Mouse (Mus musculus) spleen, postnatal 36 days (tissue): ENCODE results near the gene Tk1.
"Not testable (repeated sequence)": the region's sequence is repeated elsewhere in the genome, so short reads cannot be mapped to it uniquely, and the experiment has no call there.

Experiments used
- DNase-seq, 2 experiments: peaks; one replicate each; pipeline ENCODE4 v3.0.0; 2022; ENCODE audit warnings: low spot score in 2 of 2, mixed read lengths in 1 of 2

Gene Tk1

DNA sequence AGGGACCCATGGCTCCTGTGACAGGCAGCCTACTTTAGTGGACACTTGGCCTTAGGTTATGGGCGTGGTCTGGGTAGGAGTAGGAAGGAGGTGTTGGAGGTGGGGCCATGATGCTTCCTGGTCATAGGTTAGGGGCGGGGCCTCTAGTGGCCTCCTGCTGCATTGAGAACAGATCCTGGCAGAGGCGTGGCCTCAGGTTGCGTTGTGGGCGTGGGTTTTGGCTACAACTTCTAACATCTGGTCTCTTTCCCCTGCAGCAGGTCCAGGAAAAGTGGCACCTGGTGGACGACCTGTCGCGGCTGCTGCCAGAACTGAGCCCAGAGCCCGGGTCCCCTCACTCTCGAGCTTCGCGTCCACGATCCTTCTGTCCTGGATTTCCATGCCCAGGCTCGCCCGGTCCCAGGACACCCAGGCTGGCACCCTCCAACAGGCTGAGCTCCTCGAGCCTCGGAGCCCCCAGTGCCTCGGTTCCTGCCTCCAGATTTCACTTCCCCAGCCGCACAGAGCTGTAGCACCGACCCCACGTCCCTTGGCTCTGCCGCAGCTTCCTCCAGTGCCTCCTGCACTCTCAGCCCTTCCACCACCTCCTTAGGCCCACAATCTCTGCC, 33.5 kb downstream of the Tk1 start:
- DNase-seq = peak; percentile 91 to 94

DNA sequence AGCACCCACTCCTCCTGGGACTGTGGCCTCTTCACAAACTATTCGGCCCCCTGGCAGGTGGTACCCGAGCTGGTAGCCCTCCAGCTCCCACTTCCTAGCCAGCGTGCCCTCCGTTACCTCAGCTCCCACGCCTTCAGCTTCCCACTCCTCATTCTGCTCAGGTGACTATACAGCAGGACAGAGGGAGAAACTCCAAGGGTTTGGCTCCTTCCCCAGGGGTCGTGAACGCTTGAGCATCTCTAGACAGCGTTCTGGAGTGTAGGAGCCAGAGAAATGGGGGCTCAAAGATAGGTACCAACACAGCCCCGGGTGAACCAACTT, 34.5 kb downstream of the Tk1 start:
- DNase-seq = no peak

DNA sequence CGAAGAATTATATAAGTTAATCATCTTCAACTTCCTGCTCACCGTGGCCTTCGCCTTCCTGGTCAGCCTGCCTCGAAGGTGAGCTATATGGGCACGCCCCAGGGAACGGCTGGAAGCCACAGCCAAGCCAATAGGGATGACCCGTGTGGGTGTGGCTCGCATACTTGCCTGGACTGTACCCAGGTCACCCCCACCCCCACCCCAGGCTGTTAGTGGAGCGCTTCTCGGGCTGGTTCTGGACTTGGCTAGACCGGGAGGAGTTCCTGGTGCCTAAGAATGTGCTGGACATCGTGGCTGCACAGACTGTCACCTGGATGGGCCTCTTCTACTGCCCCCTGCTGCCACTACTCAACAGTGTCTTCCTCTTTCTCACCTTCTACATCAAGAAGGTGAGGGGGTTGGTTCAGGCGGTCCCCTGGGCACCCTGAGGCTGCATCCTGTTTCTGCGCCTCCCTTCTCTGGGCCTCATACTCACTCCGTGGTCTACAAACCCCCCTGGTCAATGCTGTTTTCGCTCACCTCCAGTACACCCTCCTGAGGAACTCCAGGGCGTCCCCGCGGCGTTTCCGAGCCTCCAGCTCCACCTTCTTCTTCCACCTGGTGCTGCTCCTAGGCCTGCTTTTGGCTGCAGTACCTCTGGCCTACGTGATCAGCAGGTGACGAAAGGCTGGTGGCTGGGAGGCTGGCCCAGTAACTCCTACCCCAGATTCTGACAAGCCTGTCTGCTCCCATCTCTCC, 35.0 kb downstream of the Tk1 start:
- peak; percentile 63 to 64 for DNase-seq

DNA sequence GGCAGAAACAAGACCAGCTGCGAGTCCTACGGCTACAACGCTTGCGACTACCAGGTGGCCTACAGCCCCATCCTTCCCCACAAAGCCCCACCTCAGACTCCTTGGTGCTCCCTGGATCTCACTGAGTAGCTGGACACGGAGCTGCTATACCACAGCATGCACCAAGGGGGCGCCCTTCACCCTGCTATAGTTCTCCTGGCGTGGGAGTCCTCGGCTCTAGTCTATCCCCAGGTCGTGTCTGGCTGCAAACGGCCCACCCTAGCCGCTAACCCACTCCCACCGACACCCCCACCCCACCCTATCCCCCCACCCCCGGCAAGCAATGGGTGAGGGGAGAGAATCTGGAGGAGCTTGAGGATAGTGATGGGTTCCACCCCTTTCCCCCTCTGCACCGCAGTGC, 35.6 kb downstream of the Tk1 start:
- DNase-seq = peak; percentile 62 to 73

DNA sequence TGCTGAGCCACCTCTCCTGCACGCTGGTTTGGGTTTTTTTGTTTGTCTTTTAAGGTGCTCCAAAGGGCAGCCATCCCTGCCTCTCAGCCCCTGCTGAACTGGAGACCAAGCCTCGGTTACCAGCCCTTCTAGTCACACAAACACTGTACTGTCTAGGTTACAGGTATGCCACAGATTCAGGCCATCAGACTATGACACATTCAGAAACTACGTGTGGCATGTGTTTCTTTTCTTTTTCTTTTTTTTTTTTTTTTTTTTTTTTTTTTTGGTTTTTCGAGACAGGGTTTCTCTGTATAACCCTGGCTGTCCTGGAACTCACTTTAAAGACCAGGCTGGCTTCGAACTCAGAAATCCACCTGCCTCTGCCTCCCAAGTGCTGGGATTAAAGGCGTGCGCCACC, 37.4 kb downstream of the Tk1 start:
- not testable (repeated sequence) for DNase-seq

DNA sequence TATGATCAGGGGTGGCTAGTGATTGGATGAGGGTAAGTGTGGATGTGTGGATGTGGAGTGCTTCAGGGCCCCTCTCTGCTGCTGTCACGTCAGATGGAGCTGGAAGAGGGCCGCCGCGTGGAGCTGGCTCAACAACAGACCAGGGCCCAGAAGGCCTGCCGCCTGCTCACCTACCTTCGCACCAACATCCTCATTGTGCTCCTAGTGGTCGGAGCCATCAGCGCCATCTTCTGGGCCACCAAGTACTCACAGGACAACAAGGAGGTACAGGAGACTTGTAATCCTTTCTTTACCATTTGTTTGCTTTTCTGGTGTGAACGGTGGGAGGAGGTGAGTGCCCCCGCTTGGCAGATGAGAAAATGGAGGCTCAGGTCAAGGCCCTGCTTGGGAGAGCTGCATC, 39.6 kb downstream of the Tk1 start:
- peak; percentile 77 to 81 for DNase-seq

GRCm38 (mm10) chr11:117783683-117784309, 42.1 kb downstream of the Tk1 start:
- peak; percentile 70 to 79 for DNase-seq

- peak; percentile 78 to 86 for DNase-seq
These were observed 42.8 kb downstream of the Tk1 start for GRCm38 (mm10) chr11:117783089-117783488.

DNA sequence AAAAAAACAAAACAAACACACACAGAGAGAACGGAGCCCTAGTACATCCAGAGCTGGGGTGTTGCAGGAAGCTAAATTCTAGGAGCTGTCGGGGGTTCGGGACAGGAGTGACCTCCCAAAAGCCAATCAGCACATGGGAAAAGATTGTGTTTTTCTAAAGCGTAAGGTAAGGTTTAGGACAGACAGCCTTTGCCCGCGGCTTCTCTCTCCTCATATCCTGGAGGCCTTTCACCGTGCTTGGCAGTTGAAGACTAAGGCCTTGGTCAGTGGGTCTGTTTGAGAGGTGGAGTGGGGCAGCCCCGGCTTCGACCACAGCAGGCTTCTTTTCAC, 43.2 kb downstream of the Tk1 start:
- DNase-seq = no peak

DNA sequence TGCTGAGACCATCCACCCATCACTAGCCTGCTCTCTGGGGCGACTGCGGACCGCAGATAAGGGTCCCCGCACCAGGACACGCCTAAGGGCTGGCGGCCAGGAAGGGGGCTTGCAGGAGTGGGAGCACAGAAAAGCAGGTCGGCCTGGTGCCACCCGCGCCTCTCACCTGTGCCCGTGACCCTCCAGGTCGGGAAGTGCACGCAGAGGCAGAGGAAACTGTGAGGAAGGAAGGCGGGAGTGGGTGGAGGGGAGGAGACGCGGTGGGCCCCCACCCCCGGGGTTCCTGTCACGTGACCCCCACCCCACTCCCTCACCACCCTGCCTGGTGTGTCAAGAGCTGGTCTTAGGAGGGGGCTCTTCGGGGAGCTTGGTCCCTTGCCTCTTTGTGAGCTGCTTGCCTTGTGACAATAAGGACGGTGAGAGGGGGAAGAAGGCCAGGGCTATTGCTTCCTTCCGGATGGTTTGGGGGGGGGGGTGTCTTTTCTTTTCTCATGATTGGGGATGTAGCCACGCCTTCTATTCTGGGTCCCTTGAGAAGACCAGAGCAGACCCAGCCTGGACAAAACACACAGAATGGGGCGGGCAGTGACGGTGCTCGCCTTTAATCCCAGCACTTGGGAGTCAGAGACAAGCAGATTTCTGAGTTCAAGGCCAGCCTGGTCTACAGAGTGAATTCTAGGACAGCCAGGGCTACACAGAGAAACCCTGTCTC, 43.7 kb downstream of the Tk1 start, which contains the start of the genes Tmc8 and Tmc6:
Gene Tmc8, plus strand, starts transcription at position 84 of the 712 bp plus-strand sequence.
Gene Tmc6, minus strand, starts transcription at position 206 of the 712 bp plus-strand sequence.
- DNase-seq = peak; percentile 92 to 93

- peak; percentile 81 to 84 for DNase-seq
These were observed 44.6 kb downstream of the Tk1 start for GRCm38 (mm10) chr11:117781199-117781821.

DNA sequence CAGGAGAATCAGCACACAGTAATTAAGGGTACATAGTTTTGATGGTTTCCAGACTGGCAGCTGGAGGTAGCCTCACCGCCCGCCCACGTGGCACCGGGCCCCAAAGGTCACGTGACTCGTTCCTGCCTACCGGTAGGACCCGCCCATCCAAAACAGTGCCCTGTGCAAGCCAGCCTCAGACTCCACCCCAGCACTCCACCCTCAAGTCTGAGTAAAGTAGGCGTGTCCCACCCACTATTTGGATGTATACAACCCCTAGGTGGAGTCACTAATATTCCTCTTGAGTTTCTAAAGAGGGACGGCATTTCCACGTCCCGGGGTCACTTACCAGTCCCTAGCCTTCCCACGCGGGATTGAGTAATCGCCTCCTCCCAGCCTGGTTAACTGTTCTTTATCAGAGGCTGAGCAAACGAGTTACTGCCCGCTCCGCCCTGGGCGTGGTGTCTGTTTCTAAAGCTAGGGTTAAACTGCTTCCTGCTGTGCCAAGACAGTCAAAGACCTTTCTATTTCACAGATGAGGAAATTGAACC, 45.2 kb downstream of the Tk1 start:
- peak; percentile 98 for DNase-seq

DNA sequence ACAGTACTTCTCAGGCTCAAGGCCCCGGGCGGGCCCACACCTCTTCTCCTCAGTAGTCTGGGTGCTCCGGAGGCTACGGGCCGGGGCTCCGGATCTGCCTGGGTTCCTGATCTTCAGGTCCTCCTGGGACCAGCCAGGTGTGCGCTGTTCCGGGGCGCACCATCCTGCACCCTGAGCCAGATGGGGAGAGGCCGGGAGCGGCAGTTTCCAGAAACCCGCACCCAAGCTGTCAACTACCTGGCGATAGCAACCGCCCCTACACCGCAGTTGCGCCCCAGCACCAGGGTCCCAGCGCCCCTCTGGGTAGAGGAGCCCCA, 45.7 kb downstream of the Tk1 start:
- DNase-seq = no peak

DNA sequence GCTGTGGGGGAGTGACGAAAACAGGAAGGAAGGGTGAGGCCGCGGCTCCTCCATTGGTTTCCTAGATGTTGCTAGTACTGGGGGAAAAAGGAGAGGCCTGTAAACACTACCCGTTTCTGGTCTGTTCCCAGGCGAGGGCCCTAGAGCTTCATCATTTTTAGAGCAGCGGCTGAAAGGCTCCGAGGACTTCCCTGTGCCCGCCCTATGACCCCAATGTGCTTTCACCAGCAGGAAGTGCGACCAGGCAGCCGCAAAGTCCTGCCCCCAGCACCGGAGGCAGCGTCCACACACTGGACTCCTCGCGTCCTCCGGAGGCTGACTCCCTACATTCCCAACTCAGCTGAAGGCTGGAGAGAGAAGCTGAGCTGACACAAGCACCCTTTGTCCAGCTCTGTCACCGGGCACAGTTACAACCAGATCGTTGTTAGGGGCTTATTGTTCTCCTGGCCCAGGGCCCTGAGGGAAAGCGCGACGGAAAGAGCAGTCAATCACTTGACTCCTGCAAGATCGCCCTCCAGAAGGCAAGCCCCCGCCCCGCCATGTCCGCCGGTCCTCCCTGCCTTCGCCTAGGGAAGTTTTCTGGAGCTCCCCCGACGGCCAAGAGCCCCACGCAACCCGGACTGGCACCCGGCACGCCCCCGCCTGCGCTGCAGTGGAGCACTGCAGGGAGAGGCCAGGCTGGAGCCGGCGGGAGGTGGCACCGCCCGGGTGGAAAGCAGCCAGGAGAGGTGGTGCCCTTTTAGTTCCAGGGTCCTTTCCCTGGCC, 46.3 kb downstream of the Tk1 start:
- peak; percentile 79 to 82 for DNase-seq

- peak; percentile 36 to 62 for DNase-seq
These were observed 47.0 kb downstream of the Tk1 start for GRCm38 (mm10) chr11:117778851-117779433.

DNA sequence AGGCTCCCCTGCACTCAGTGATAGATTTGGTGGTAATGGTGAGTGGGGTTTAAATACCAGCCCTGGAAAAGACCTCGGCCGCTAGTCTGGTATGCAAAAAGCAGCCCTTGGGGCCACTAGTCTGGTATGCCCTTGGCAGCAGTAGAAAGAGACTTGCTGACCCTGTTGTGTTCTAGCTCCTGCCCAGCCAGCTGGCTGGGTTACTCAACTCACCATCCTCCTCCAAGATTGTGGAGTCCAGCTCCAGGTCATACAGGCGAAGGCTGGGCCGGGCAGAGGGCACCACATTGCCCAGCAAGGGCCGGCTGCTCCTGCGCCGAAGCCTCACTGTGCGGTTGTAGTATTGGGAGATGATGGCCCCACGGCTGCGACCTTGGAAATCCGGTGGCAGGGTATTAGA, 47.9 kb downstream of the Tk1 start:
- no peak for DNase-seq

GRCm38 (mm10) chr11:117777111-117777510, 48.8 kb downstream of the Tk1 start:
- DNase-seq = no peak

GRCm38 (mm10) chr11:117776085-117776792, 49.7 kb downstream of the Tk1 start:
- DNase-seq = no peak

DNA sequence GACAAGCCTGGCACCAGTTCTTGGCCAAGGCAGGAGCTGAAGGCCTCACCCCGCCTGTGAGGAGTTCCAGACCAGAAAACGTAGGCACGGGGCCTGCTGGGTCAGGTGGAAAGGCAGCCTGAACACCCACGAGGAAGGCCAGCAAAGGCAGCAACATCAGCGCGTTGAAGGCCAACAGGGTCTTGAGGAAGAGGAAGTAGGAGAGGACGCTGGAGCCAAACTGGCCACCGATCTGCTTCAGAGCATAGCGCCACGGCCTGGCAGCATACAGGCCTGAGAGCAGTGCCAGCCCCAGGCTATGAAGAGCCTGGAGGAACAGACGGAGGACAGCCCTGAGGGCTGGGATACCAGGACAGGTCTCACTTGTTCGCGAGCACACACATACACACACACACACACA, 50.4 kb downstream of the Tk1 start:
- no peak for DNase-seq

DNA sequence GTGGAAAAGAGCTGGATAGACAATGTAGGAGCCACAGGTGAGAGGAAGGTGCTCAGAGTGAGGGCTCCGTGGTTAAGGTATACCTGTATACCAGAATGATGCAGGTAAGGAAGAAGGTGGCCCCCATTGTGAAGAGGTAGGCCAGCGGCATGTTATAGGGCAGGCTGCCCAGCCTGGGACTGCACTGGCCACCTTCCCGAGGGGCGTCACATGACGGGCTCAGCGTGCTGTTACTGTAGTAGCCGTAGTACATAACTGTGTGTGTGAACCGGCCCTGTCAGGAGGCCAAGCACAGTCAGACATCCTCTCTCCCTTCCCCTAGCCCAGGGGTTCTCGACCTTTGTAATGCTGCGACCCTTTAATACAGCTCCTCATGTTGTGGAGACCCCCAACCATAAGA, 51.0 kb downstream of the Tk1 start:
- no peak for DNase-seq
